Mouse (Mus musculus) adrenal gland, postnatal 14 days (tissue): ENCODE data around the gene Gm10778. TPM values are rescaled to one million over a fixed set of nuclear protein-coding genes. Genes with fewer than 3 reads are reported as not detected.

Source experiments
- DNase-seq: peaks from one replicate; pipeline ENCODE4 v3.0.0; 2021; ENCODE audit warnings: mixed read lengths
- long read RNA-seq, 2 experiments: library from polyadenylated mRNA; stranded (forward); transcript quantifications; one replicate each; pipeline ENCODE4 v2.0.0; 2021
- total RNA-seq: library from RNA; stranded (reverse); gene quantifications from 2 replicates; pipeline ENCODE4 v1.2.3, GENCODE M21; 2021

Gene Gm10778
- 2.1 and 3.3 TPM in 2 replicates for total RNA-seq
- long read RNA-seq, experiment 1, full-length matches to known transcripts, result 3 of 3 reads
- long read RNA-seq, experiment 1, partial matches to known transcripts, result 0 of 3 reads
- long read RNA-seq, experiment 1, other reads (novel, unspliced or antisense), result 0 of 3 reads
- long read RNA-seq, experiment 2, result 0 reads

DNA sequence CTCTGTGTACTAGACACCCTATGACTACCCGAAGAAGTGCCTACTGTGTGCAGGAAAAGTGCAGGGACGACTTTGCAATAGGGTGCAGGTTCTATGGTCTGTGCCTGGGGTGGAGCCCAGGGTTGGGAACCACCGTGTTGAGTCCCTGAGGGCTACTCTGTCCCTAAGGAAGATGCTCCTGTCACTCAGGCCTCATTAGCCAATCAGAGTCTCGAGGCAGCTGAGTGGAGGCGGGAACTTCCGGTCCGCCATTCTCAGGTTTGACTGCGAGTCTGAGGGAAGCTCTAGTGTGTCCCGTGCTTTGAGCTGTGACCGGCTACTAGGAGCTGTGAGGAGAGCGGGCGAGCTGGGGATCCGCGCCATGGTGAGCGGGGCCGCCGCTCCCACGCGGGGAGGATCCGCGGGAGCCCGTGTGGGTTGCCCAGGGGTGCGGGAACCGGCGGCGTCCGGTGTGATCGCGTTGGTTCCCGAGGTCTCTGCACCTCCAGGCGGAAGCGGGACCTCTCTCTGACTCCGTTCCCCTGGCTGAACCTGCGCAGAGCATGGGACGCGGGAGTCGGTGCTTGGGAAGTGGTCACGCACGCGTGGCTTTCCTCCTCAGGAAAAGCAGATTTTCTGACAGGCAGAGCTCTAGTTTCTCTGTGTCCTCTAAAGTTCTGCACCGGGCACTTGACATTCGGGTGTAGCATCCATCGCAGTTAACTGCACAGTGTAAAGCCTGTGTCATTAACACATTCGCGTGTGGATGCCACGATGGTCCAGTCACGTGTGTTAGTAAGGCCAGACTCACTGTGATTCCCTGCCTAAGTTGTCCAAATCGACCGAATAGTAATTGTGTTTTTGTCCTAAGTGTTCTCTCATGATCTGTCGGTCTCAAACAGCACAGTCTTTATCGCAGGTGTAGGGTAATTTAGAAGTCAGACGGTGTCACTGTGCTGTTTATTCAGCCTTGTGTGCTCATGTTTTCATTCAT, at the start of gene Gm10778:
Gene Gm10778, plus strand, starts transcription at position 257 of the 973 bp plus-strand sequence.
- DNase-seq, result peak; percentile 90

DNA sequence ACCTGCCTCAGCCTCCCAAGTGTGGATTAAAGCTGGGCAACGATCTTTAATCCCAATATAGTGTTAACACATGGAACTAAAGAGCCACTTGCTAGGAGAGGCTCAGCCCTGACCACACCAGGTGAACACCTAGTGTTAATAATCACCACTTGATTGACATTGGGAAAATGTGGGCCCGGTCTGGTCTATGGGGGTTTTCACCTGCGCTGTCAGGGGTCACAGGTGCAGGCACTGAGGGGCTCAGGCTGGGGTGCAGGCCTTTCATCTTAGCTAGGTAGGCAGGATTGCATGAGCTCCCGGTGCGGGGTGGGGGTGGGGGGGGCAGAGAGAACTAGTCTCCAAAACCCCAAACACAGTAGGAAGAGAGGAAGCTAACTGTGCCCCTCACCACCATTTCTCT, 49.2 kb upstream of the Gm10778 start:
- no peak for DNase-seq

DNA sequence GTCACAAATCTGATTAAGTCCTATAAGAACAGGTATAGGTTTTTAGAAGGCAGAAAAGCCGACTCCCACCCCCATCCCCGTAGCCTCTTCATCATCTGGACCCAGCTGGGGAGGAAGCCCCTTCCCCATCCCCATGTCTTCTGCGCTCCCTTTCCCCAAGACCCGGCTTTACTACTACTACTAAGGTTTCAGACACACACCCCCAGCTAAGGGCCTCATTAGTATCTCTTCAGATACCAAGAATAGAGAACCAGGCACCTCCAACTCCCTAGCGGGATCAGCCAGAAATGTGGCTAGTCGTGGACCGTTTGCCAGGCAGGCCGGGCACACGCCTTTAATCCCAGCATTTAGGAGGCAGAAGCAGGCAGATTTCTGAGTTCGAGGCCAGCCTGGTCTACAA, 48.8 kb upstream of the Gm10778 start:
- DNase-seq, result no peak

DNA sequence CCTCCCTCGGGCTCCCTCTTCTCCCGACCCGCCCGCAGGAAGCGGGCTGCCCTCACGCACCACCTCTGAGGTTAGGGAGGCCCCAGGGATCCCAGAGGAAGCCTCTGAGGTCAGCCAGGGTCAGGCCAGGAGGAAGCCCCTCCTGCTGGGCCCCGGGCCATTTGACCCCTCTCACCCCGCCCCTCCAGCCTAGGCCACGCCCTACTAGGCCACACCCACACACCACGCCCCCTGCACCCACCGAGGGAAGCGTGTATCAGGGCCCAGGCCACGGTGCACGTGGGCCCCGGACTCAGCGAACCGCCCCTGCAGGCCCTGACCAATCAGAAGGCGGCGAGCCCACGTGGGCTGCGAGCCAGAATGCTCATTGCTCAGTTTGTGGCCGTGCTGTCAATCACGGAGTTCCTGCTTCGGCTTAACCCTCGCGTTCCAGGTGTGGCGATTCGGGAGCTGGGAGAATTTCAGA, 48.1 kb upstream of the Gm10778 start, which contains the start of gene Tle6:
Gene Tle6, minus strand, starts transcription at position 336 of the 466 bp plus-strand sequence.
- peak; percentile 98 for DNase-seq

DNA sequence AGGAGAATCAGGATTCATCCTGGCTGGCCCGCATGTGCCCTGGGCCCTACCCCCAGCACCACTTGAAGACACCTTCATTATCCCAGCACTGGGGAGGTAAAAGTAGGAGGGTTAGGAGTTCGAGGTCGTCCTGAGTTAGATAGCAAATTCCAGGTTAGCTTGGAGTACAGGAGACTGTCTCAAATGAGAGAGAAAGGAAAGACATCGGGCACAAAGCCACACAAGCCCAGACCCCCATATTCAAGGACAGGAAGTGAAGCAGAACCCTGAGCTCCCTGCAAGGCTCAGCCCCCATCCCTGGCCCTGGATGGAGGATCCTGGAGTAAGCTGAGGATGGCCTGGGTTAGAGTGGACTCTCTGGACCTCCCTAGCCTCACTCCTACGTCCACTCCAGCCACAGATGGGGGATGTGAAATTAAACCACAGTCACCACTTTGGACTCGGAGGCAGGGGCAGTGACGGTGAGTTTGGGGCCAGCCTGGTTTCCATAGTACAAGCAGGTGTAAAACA, 47.4 kb upstream of the Gm10778 start:
- DNase-seq, result no peak

DNA sequence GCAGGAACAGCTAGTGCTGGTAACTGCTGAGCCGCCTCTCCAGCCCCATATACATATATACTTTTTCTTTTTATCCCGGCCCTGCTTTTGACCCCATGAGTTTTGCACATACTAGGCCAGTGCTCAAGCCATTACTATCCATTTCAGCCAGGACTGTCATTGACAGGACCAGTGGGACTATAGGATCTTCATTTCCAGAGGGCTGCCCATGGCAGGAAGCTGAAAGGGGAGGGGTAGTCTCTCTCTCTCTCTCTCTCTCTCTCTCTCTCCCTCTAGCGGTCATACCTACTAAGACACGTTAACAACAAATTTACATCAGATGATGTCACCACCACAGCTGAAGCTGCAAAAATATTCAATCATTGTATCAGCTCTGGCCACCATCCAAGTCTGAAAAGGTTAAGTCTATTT, 46.1 kb upstream of the Gm10778 start:
- peak; percentile 43 for DNase-seq

DNA sequence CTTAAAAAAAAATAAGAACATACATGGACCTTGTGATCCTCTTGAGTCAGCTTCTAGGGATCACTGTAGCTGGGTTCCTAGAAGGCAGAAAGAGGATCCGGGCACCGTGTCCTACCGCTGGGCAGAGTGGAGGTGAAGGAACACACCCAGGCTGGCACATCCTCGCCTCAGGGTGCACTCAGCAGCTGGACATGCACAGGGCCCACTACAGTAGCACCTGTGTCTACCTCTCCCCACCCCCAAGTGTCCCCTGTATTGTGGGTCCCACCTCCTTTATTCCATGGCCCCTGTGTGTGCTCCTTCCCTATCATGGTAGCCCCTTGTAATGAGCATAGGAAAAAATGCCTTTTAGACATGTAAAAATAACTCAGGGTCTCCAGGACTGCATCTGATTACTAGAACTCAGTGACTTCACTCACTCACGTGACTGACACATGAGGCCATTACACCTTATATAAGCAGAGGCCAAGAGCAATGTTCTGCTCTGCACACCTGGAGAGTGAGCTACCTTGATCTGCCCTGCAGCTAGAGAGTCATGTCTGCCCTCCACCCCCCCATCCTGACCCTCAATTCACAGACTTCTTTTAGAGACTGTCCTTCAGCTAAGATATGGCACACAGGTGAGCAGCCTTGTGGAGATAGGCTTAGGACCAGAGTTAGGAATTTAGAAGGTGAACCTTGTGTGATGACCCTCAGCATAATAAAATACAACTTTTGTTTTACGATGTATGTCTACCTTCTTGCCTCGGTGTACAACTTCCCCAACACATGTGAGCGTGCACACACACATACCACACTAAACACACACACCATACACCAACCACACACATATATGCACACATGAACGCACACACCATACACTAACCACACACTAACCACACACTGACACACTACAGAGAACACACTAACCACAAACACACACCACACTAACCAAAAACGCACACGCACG, 44.6 kb upstream of the Gm10778 start:
- DNase-seq, result no peak

DNA sequence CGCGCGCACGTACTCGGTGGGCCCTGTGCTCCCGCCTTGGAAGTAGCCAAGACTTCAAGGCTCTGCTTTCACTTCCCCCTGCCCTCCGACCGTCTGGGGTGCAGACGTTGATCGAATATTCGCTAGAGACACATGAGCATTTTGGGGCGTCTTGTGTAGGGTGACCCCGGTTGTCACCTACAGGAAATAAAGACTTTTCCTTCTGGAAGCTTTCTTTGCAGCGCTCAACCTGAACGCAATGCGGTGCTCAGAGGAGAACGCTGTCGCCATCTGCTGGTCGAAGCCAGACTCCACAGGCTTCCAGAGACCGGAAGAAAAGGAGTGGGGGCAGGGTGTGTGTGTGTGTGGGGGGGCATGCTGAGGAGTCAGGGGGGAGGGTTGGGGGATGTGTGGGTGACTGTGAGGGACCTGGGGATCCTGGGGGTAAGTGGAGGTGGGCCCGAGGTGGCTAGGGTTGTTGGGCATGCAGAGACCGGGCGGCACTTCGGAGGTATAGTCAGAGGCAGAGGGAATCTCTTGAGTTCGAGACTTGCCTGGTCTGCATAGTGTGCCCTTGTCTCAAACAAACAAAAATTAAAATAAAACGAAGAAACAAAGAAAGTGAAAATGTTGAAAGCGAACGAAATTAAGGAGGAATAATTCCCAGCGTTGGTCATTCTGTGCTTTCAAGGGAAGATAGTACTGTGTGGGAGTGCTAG, 43.7 kb upstream of the Gm10778 start:
- peak; percentile 91 for DNase-seq

DNA sequence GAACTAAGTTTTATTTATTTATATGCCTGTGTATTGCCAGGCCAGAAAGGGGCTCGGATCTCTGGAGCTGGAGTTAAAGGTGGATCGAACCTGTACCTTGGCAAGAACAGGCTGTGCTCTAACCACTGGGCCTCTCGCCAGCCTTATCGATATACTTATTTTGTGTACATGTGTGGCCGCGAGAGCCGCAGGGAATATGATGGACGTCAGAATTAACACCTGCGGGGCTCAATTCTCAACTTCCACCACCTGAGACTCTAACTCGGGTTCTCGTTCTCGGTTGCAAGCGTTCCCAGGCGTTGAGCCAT, 43.2 kb upstream of the Gm10778 start:
- no peak for DNase-seq

DNA sequence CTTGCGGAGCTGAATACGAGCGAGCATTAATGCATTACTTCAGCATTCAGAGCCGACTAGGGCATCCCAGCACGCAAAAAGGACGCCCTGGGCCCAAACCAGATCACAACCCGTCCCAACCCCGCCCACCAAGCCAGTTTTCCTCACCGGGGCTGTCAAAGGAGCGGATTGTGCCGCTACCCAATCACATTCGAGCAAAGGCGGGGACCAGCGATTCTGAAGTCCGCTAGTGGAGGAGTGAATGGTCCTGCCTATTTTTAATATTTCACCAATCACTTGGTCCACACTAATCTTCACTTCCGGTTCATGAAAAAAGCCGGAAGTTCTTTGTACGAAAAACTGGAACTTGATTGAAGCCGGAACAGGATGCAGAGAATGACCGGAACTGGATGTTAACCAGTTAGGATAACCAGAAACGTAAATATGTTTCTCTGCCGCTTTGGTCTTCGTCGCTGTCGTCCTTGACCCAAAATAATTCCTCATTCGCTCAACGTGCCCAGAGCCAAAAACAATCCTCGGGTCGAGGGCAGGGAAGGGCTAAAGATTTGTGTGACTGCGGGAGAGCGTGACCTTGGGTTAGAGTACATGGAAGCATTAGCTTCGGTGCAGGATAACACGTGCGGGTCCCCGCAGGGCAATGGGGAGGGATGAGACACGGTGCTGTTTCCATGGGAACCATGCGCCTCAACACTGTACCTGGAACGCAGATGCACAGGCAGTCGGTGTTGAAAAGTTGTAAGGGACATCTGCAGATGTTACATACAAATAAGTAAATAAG, 42.7 kb upstream of the Gm10778 start, which contains the start of gene BC025920:
Gene BC025920, plus strand, starts transcription at position 297 of the 778 bp plus-strand sequence.
- DNase-seq, result peak; percentile 97

DNA sequence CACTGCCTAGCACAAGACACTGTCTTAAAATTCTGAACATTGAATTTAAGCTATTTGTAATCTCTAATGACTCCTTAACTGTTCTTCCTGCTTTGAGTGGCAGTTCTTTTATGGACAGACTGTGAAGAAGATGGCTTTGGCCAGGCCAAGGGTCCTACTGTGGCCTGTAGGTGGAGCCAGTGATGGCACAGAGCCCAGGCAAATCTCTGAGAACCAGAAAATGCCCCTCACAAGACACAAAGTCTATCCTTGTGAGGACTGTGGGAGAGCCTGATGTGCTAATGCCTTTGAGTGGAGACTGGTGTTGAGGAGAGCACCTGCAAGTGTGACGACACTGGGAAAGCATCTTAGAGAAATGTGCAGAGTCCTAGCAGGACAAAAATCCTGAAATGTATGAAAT, 40.6 kb upstream of the Gm10778 start:
- no peak for DNase-seq

DNA sequence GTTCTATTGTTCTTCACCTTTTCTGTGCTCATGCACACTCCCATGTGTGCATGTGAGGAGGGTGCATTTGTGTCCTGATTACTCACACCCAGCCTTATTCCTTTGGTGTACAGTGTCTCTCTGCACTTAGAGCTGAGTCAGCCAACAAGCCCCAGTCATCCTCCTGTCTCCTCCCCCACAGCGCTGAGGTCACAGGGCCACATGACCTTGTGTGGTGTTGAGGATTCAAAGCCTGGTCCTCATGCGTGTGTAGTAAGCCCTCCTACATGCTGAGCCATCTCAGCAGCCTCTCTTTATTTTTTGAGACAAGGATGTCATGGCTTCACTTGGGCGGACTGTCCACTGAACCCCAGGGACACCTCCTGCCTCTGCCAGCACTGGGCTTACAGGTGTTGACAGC, 36.1 kb upstream of the Gm10778 start:
- peak; percentile 65 for DNase-seq

DNA sequence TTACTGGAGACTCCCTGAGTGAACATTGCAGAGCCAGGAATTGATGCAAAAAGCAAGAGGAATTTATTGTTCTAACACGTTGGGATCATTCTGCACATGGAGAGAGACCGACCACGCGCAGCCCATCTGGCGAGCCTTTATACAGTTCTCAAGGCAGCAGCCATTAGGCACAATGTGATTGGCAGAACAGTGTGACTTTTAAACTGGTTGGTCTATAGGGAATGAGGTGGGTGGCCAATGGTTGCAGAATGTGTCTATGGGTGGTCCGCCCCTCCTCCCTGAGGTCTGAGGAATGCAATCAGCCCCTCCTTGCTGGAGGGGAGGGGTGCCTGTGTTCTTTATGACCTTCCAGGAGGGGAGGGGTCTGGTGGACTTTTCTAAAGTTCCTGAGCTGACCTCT, 33.4 kb upstream of the Gm10778 start:
- DNase-seq, result no peak

DNA sequence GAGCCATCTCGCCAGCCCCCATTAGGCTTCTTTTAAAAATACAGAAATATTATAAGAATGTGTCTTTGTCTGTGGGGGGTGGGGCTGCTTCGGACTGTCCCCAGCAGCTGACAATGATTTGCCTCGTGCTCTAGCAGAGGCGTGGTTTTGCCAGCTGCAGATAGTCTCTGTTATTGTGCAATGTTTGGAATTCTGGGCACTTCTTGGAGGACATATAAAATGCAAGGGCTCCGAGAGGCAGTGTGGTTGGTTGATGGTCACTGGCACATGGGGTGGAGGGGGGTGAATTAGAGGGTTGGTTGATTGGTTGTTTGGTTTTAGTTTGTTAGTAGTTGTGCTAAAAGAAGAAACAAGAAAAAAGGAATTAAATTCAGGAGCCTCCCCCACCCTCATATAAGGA, 28.9 kb upstream of the Gm10778 start:
- DNase-seq, result no peak

DNA sequence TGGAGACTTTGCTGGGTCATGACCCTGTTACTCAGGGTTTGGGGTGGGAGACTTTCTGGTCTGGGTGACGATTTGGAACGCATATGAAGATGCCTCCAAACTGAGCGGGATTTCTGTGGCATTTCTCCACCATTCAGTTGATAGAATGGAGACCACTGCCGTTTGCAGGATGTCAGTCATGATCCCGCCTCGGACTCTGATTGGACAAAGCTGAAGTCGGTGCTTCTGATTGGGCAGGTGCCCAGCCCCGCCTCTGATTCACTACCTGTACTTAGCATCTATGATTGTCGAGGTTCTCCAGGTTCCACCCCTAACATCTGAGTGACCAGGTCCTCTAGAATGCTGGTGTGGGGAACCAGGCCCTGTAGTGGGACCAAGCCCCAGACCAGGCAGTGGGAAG, 28.1 kb upstream of the Gm10778 start:
- no peak for DNase-seq

DNA sequence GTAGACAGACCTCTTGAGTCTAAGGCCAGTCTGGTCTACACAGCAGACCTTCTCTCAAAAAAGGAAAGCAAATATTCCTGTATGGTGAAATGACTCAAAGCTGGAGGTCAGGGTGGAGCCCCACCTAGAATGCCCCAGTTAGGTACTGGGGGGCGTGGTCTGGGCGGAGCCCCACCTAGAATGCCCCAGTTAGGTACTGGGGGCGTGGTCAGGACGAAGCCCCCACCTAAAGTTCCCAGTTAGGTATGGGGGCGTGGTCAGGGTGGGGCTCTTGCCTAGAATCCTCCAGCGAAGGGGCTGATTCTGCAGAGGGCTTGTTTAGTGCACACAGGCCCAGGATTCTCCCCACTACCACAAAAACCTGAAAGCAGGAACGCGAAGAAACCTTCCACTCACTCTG, 25.4 kb upstream of the Gm10778 start:
- DNase-seq, result no peak

DNA sequence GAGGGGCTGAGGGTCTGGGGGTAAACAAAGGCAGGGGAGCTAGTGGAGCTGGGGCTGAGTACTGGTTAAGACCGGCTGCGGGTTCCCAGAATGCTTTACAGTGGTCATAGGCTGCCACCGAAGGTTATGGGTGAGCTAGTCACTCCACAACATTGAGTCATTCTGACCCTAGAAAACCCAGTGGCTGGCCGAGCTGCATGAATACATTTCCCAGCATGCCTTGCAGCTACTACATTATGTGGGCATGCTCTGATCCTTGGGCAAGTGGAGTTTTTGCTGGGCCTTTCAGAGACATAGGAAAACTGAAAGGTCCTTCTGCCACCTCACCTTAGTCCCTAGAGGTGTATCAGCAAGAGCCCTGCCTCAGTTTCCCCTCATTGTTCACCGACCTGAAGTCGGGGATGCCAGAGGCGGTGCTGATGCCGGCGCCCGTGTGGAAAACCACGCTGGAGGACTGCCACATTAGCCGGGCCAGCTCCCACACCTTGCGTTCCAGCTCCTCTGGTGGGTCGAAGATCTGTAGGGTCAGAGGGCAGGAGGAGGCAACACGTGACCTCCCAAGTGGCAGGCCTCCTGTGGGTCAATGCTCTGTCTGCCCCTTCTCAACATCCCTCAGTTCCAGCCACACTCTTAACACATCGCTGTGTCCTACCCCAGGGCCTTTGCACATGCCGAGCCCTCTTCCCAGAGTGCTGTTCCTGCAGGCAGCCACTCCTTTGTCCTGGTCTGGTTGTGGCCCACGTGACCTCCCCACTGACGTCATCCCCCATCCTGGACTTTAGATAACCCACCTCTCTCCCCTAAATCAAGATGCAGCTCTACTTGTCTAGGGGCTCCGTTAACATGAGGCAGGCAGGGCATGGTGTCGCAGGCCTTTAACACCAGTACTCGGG, 22.5 kb upstream of the Gm10778 start:
- DNase-seq, result peak; percentile 68

DNA sequence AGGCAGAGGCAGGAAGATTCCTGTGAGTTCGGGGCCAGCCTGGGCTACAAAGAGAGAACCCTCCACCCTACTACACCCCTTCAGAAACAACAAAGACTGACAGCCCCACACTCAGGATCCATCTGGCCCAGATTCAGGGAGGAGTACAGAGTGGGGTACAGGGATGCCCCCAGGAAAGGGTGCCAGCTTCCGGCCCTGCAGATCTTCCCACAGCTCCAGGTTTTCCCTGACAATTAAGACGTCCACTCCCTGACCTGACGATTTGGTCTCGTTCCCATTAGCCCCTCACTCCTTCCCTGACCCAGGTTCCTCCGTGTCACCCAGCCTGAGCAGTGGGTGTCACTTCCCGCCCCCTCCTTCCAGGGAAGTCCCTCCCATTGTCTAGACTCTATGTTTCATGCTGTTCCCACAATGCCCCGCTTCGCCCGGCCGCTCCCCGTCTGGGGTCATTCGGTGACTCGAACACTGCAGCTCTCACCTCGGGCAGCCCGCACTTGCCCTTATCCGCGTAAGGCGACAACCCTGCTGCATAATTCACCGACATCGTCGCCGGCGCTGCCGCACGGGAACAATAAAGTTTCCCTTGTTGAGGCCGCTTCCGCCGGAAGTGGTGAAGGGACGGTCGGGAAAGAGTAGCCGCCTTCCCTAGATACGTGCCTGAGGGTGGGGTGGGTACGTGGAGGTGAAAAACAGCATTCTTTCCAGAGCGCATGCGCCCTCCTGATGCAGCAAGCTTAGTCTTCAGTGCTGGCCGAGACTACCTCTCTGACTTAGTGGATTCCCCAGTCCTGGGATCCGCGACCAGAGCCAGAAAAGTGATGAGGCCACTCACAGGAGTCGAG, 21.6 kb upstream of the Gm10778 start, which contains the start of gene Sirt6:
Gene Sirt6, minus strand, starts transcription at position 804 of the 842 bp plus-strand sequence.
- DNase-seq, result peak; percentile 95

DNA sequence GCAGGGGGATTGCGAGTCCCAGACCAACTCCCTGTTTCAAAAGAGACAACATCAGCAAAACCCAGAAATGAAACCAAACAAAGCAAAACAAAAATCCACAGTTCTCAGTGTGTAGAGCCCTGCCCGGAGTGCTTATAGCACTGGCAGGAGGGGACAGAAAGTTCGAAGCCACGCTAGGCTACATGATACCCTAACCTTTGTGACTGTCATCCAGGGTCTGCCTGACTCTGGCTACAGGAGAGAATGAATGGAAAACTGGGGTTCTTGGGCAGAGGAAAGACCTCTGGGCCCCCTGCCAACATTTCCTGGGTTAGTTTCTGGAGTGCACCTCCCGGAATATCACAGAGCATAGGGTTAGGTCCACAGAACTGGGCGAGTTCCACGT, 21.0 kb upstream of the Gm10778 start:
- peak; percentile 48 for DNase-seq
